Mouse (Mus musculus): ENCODE data around the gene Hmg20b.

DNA sequence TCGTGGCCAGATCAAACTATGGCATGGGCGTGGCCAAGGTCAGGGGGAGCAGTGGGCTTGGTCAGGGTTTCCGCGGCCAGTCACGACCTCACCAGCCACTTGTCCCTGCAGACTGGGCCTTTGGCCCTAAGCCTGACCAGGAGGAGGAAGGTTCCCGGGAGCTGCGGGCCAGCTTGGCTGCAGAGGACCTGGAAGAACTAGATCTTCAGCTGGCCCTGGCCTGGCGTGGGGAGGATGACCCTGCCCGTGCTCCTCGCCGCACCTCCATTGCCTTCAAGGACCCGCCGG lies 40.3 kb upstream of the Hmg20b start:
- no peak for TF ChIP-seq CTCF (IDR thresholded peaks at IDR 0.05)
- TF ChIP-seq POLR2A (IDR thresholded peaks at IDR 0.05; ENCODE audit: insufficient read depth, low read depth, low read length): no peak
- TF ChIP-seq EP300 (IDR thresholded peaks at IDR 0.05; ENCODE audit: insufficient read depth, low read depth, low read length): no peak

Data from heart, adult 2 months (tissue).